Mouse (Mus musculus) liver, adult 2 months (tissue): ENCODE data around the gene Sgms1. TPM values are rescaled to one million over a fixed set of nuclear protein-coding genes. Genes with fewer than 3 reads are reported as not detected.

ENCODE experiments used
- DNase-seq: peaks from one replicate; pipeline ENCODE4 v3.0.0-alpha.2; 2011; ENCODE audit warnings: low read depth, low spot score; ENCODE audit errors: extremely low read depth
- H3K27ac ChIP-seq: fragments of 200-500 bp; replicated peaks from 2 replicates; pipeline ENCODE4 v1.5.1; 2012; ENCODE audit warnings: low read depth, mild to moderate bottlenecking, control low read depth, inconsistent platforms, low read length; ENCODE audit not compliant: insufficient read depth
- H3K27me3 ChIP-seq: fragments of 200-500 bp; 2 replicates; pipeline ENCODE4 v1.6.1; 2012; ENCODE audit warnings: mild to moderate bottlenecking, moderate library complexity, low read length, inconsistent platforms; ENCODE audit not compliant: control insufficient read depth, insufficient read depth
- H3K36me3 ChIP-seq: fragments of 200-500 bp; 2 replicates; pipeline ENCODE4 v1.6.1; 2012; ENCODE audit warnings: low read length, inconsistent platforms; ENCODE audit not compliant: control insufficient read depth, insufficient read depth
- H3K4me1 ChIP-seq: fragments of 200-500 bp; 2 replicates; pipeline ENCODE4 v1.6.1; 2011; ENCODE audit warnings: low read length; ENCODE audit not compliant: control insufficient read depth, insufficient read depth
- H3K4me3 ChIP-seq: fragments of 200-500 bp; 2 replicates; pipeline ENCODE4 v1.5.1; 2011; ENCODE audit warnings: low read depth, mild to moderate bottlenecking, control low read depth, low read length, moderate library complexity; ENCODE audit not compliant: insufficient read depth
- H3K79me2 ChIP-seq: fragments of 200-500 bp; 2 replicates; pipeline ENCODE4 v1.6.1; 2012; ENCODE audit warnings: inconsistent platforms, mild to moderate bottlenecking, low read length, moderate library complexity; ENCODE audit not compliant: control insufficient read depth, insufficient read depth
- H3K9ac ChIP-seq: fragments of 200-500 bp; 2 replicates; pipeline ENCODE4 v1.6.1; 2012; ENCODE audit warnings: low read depth, mild to moderate bottlenecking, control low read depth, inconsistent platforms, low read length
- CTCF ChIP-seq: fragments of 200-500 bp; IDR thresholded peaks from 2 replicates; pipeline ENCODE4 v1.5.1; 2011; ENCODE audit warnings: low read depth, low read length, control low read depth
- POLR2A ChIP-seq: fragments of 200-500 bp; IDR thresholded peaks from 2 replicates; pipeline ENCODE4 v1.6.1; 2011; ENCODE audit warnings: low read length, control low read depth; ENCODE audit not compliant: insufficient read depth; ENCODE audit errors: extremely low read depth
- WGBS: fragments of 180-500 bp; shearing (Covaris S2); methylation state at CpG from one replicate; pipeline ENCODE4 v1.1.7; 2018; 5-methylcytosine and 5-hydroxymethylcytosine counted together
- polyA plus RNA-seq: library from polyadenylated mRNA; depleted of rRNA; stranded (reverse); fragments of >200 nt; gene quantifications from 2 replicates; pipeline ENCODE4 v1.2.3, GENCODE M21; 2012
- total RNA-seq: library from RNA; depleted of rRNA; stranded (reverse); fragments of >200 nt; gene quantifications from 2 replicates; pipeline ENCODE4 v1.2.3, GENCODE M21; 2014

Sgms1 gene
- total and polyA plus RNA-seq, 2 experiments = 6.5 to 26.7 TPM

- no peak overlapping the region for H3K27ac ChIP-seq
- no peaks in the 10 kb centered on the region for H3K4me1 ChIP-seq
- no peak for TF ChIP-seq POLR2A
- peak; percentile 62; the same call in 1 of the 2 replicates for TF ChIP-seq CTCF
- no peak overlapping the region for H3K9ac ChIP-seq
- WGBS = 70% methylated on average over 8 of the region's 9 CpGs
- H3K36me3 ChIP-seq = no peaks in the 10 kb centered on the region
- H3K27me3 ChIP-seq = no peaks in the 10 kb centered on the region
- H3K79me2 ChIP-seq = no peaks in the 10 kb centered on the region
- peak; percentile 62 for DNase-seq
- no peak overlapping the region for H3K4me3 ChIP-seq
Measured at GRCm38 (mm10) chr19:32169634-32170540, 219.6 kb downstream of the Sgms1 start.

DNA sequence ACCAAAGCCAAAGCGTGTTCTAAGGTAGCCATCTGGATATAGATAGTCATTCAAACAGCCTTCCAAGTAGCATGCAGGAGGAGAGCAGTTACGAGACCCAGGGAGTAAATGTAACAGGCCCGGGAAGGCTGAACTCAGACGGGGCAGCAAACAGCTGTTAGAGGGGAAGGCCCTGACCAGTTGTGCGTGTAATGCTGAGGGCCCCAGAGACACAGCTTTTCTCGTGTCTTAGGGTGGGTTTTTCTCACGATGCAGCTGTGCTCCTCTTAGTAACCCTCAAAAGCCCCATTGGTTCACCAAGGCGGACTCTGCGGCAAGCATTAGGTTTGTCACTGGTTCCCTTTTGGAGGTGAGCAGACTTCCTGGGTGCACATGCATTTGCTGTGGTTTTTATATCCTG, 221.5 kb downstream of the Sgms1 start:
- Histone ChIP-seq H3K4me1 (no peaks in the 10 kb centered on the region), H3K9ac (no peak overlapping the region), H3K36me3 (no peaks in the 10 kb centered on the region), H3K27me3 (no peaks in the 10 kb centered on the region), H3K4me3 (no peak overlapping the region), H3K79me2 (no peaks in the 10 kb centered on the region; the same call in 1 of the 2 replicates), H3K27ac (no peak overlapping the region)
- no peak for DNase-seq
- WGBS = 94% methylated on average over 9 of the region's 9 CpGs
- no peak for TF ChIP-seq POLR2A
- no peak for TF ChIP-seq CTCF

DNA sequence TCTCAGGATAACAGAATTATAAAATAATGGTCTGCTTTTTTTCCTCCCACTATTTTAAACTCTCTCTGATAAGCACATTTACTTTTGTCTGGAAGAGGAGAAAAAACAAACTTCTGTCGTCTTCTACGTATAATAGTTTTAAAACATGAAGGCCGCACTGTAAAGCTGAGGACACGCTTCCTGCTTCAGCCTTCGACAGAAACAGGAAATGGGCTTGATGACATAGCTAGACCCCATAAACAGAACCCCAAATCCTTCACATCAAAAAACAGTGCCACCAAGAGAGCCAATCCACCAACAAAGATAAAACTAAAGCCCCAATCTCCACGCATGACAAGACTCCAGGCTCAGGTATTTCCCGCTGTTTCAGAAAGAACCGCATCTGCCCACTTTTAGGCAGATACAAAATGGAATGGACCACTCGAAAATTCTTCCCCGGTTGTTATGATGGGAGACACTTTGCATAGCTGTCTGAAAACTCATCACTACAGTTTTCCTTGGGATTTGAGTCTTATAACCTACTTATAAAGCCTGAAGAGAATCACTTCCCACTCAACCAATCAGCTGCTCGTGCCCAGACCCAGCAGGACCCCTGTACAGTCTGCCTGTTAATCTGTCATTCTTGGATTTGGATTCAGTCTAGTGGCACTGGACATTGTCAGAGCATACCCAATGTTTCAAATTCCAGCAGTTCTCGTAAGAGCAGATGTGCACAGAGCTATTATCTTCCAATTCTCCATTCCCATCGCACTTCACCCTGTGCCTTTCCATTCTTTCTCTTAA, 222.5 kb downstream of the Sgms1 start:
- Histone ChIP-seq H3K4me3 (no peak overlapping the region), H3K27ac (no peak overlapping the region)
- TF ChIP-seq POLR2A (no peak), CTCF (no peak)

DNA sequence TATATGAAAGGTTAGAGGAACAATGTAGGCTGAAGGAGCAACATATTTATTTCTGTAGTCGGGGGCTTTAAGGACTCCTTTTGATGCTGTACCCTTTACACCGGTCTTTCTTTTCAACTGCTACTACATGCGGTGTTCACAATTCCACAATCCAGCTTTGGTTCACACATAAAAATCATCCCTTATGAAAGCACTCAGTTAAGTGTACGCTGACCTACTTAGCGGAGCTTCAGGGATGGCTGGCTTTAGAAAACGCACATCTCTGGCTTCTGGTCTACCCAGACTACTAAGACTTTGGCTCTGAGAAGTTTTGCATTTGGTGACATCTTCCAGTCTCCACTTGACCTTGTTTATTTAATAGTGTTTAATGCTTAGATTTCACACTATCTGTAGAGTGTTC, 223.8 kb downstream of the Sgms1 start:
- Histone ChIP-seq H3K36me3 (no peaks in the 10 kb centered on the region), H3K4me1 (no peaks in the 10 kb centered on the region), H3K79me2 (no peaks in the 10 kb centered on the region; the same call in 1 of the 2 replicates), H3K27me3 (no peaks in the 10 kb centered on the region), H3K9ac (no peak overlapping the region), H3K4me3 (no peak overlapping the region), H3K27ac (no peak overlapping the region)
- 87% methylated on average over 6 of the region's 6 CpGs for whole genome bisulfite sequencing
- TF ChIP-seq POLR2A (no peak), CTCF (no peak)
- no peak for DNase-seq

More for the DNA sequence above, 222.5 kb downstream of the Sgms1 start:
- Histone ChIP-seq H3K9ac (no peak overlapping the region), H3K4me1 (no peaks in the 10 kb centered on the region), H3K36me3 (no peaks in the 10 kb centered on the region), H3K27me3 (no peaks in the 10 kb centered on the region), H3K79me2 (no peaks in the 10 kb centered on the region; the same call in 1 of the 2 replicates)
- no peak for DNase-seq
- WGBS = 88% methylated on average over 13 of the region's 13 CpGs

DNA sequence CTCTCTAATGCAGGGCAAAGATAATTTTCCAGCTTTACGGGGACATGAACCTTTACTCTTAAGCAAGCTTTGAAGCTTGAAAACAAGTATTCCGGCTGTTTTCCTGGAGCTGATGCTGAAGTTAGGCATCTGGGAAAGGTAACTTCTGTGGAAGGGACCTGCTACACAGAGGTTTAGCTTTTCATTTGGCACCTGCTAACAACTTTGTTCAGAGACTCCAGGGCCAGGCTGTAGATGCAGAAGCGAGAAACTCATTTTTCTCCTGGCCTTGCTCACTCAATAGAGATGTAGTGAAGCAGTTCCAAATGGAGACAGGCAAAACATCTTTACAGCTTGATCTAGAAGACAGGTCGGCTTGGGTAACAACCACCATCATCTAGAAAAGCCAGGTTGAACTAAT, 225.4 kb downstream of the Sgms1 start:
- no peak for DNase-seq
- H3K36me3 ChIP-seq = peaks cover 7% of the 10 kb centered on the region
- H3K9ac ChIP-seq = no peak overlapping the region
- no peak for TF ChIP-seq CTCF
- no peak for TF ChIP-seq POLR2A
- no peak overlapping the region for H3K27ac ChIP-seq
- H3K4me1 ChIP-seq = no peaks in the 10 kb centered on the region
- H3K4me3 ChIP-seq = no peak overlapping the region
- H3K27me3 ChIP-seq = no peaks in the 10 kb centered on the region
- 97% methylated on average over 4 of the region's 4 CpGs for WGBS
- no peaks in the 10 kb centered on the region; the same call in 1 of the 2 replicates for H3K79me2 ChIP-seq
